Mouse (Mus musculus) stomach, embryonic 16.5 days (tissue): ENCODE measurements around the gene Syt2. TPM values are rescaled to one million over a fixed set of nuclear protein-coding genes. Genes with fewer than 3 reads are reported as not detected.

Experiments used
- ATAC-seq: fragments of 200-750 bp; cut with Nextera tagmentation; 2 replicates; pipeline ENCODE4 v1.8.0; 2017; ENCODE audit warnings: moderate number of reproducible peaks, moderate TSS enrichment; ENCODE audit not compliant: insufficient read depth, low FRiP score
- H3K27ac ChIP-seq: fragments of 300-500 bp; sonication (generic); 2 replicates; pipeline ENCODE4 v1.5.1; 2014; ENCODE audit warnings: low read length
- H3K27me3 ChIP-seq: fragments of 300-500 bp; sonication (generic); 2 replicates; pipeline ENCODE4 v1.6.1; 2014; ENCODE audit warnings: low read length, control low read depth, mixed read lengths; ENCODE audit not compliant: control insufficient read depth, insufficient read depth
- H3K36me3 ChIP-seq: fragments of 300-500 bp; sonication (generic); 2 replicates; pipeline ENCODE4 v1.6.1; 2014; ENCODE audit warnings: low read length; ENCODE audit not compliant: control insufficient read depth, insufficient read depth
- H3K4me1 ChIP-seq: fragments of 300-500 bp; sonication (generic); 2 replicates; pipeline ENCODE4 v1.6.1; 2014; ENCODE audit warnings: low read length, control low read depth, mixed read lengths; ENCODE audit not compliant: control insufficient read depth, insufficient read depth
- H3K4me2 ChIP-seq: fragments of 300-500 bp; sonication (generic); 2 replicates; pipeline ENCODE4 v1.6.1; 2014; ENCODE audit warnings: low read depth, low read length, mixed read lengths
- H3K4me3 ChIP-seq: fragments of 300-500 bp; sonication (generic); replicated peaks from 2 replicates; pipeline ENCODE4 v1.5.1; 2014; ENCODE audit warnings: mild to moderate bottlenecking, low read length
- H3K9ac ChIP-seq: fragments of 300-500 bp; sonication (generic); 2 replicates; pipeline ENCODE4 v1.6.1; 2014; ENCODE audit warnings: low read length
- H3K9me3 ChIP-seq: fragments of 300-500 bp; sonication (generic); replicated peaks from 2 replicates; pipeline ENCODE4 v1.6.1; 2016; ENCODE audit warnings: low read length, control low read depth; ENCODE audit not compliant: control insufficient read depth
- whole genome bisulfite sequencing: fragments of 180-500 bp; shearing (Covaris S2); extraction: QIAGEN DNeasy Blood & Tissue Kit; methylation state at CpG from one replicate; pipeline ENCODE4 v1.1.7; 2014; 5-methylcytosine and 5-hydroxymethylcytosine counted together
- polyA plus RNA-seq: library from polyadenylated mRNA; unstranded; fragments of >200 nt; fragmentation: Nextera tagmentation; extraction: Ambion mirVana; gene quantifications from 2 replicates; pipeline ENCODE4 v1.2.1, GENCODE M21; 2015

Syt2 gene
- polyA plus RNA-seq, 1 experiment from 2014 or later = 2.6 TPM

DNA sequence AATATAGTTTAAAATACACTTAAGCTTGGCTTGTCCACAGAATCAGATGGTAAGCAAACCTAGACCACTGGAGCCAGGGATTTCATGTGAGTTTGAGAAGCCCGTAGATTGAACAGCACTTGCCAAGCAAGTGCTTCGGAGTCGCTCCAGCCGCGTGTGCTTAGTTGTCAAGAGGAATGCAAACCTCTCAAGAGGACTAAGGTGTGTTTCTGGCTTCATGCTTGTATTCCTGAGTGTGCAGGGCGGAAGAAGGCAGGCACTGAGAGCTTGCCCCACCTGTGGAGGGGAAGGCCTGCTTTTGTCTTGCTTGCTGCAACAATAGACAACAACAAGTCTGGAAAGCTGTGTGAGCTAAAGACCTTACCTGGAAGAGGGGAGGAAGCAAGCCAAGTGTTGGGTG is 2.8 kb upstream of the Syt2 start:
- H3K27ac ChIP-seq = no peak overlapping the region
- H3K27me3 ChIP-seq = peaks cover 33% of the 10 kb centered on the region
- peaks cover 7% of the 10 kb centered on the region; the same call in 1 of the 2 replicates for H3K4me1 ChIP-seq
- H3K9me3 ChIP-seq = no peaks in the 10 kb centered on the region
- 52% methylated on average over 6 of the region's 6 CpGs for WGBS
- H3K36me3 ChIP-seq = no peaks in the 10 kb centered on the region
- ATAC-seq = no peak
- no peak overlapping the region for H3K4me2 ChIP-seq
- no peak overlapping the region for H3K4me3 ChIP-seq
- H3K9ac ChIP-seq = no peak overlapping the region

DNA sequence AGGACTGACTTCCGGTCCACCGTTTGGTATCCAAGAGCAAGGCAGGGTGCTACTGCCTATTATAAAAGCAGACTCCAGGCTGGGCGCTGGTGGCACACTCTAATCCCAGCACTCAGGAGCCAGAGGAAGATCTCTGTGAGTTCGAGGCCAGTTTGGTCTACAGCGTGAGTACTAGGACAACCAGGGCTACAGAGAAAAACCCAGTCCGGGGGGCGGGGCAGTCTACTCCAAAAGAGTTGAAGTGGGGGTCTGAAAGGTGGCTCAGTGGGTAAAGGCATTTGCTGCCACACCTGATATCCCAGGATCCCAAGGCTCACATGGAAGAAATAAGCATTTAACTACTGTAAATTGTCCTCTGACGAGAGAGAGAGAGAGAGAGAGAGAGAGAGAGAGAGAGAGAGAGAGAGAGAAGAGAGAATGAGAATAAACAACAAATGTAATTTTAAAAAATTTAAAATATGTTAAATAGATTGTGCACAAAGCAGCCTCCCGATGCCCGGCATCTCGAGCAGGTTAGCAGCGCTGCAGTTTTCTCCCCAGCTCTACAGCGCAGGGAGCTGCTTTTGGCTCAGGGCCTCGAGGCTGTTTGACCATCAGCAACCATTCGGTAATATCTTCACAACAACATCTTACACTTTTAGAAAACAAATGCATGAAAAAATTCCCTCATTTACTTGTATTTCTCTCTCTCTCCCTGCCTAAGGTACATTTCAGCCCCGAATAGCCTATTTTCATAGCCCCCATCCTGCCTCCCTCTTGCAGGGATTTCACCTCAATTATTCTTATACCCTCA is 873 bp upstream of the Syt2 start:
- peaks cover 33% of the 10 kb centered on the region for H3K27me3 ChIP-seq
- no peak for ATAC-seq
- no peaks in the 10 kb centered on the region for H3K36me3 ChIP-seq
- H3K4me1 ChIP-seq = peaks cover 7% of the 10 kb centered on the region; the same call in 1 of the 2 replicates
- 17% methylated on average over 16 of the region's 16 CpGs for WGBS
- no peak overlapping the region for H3K9ac ChIP-seq
- H3K4me3 ChIP-seq = peak overlapping the region; percentile 57; the same call in 1 of the 2 replicates
- H3K4me2 ChIP-seq = peak overlapping the region; percentile 71
- H3K27ac ChIP-seq = no peak overlapping the region
- no peaks in the 10 kb centered on the region for H3K9me3 ChIP-seq

DNA sequence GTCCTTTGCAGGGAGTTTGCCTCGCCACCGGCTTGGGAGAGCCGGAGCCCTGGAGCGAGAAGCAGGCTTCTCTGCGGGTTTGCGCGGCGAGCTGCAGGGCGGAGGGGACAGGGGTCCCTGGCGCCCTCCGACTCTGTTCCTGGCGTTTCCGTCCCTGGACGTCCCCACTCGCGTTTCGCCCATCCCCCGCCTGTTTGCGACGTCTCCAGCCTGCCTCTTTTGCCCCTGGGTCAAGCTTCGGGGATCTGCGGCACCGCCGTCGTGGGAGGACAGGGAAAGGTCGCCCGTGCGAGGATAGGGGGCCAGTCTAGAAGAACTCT is 446 bp downstream of the Syt2 start:
- no peaks in the 10 kb centered on the region for H3K9me3 ChIP-seq
- WGBS = 1% methylated on average over 28 of the region's 28 CpGs
- ATAC-seq = 0 out of 2 replicates have a peak, but pooled peaks have one; percentile 4
- peaks cover 16% of the 10 kb centered on the region for H3K4me1 ChIP-seq
- peaks cover 33% of the 10 kb centered on the region for H3K27me3 ChIP-seq
- H3K36me3 ChIP-seq = no peaks in the 10 kb centered on the region
- peak overlapping the region; percentile 71 for H3K4me2 ChIP-seq
- no peak overlapping the region for H3K27ac ChIP-seq
- H3K9ac ChIP-seq = peak overlapping the region; percentile 70
- H3K4me3 ChIP-seq = peak overlapping the region; percentile 57

DNA sequence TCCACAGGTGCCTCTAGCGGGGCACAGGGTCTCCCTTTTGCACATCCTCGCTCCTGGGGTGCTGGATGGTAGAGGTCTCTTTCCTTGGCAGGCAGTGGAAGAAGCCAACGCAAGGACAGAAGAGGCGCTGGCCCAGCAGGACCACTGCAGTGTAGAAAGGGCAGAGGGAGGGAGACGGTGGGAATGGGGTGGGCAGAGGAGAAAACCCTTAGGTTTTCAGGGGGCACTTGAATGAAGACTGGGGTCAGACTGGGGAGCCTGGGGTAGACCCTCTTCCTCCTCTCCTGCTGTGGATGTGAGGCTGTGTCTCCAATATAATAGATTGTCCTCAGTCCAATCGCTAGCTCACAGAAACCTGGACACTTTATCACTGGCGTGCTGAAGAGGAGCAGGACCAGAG is 1.1 kb downstream of the Syt2 start:
- no peaks in the 10 kb centered on the region for H3K9me3 ChIP-seq
- no peak overlapping the region for H3K9ac ChIP-seq
- H3K27me3 ChIP-seq = peaks cover 33% of the 10 kb centered on the region
- no peak overlapping the region for H3K27ac ChIP-seq
- H3K4me3 ChIP-seq = peak overlapping the region; percentile 57
- peaks cover 19% of the 10 kb centered on the region for H3K4me1 ChIP-seq
- H3K36me3 ChIP-seq = no peaks in the 10 kb centered on the region
- H3K4me2 ChIP-seq = peak overlapping the region; percentile 71; the same call in 1 of the 2 replicates
- WGBS = 31% methylated on average over 7 of the region's 7 CpGs
- ATAC-seq = no peak

DNA sequence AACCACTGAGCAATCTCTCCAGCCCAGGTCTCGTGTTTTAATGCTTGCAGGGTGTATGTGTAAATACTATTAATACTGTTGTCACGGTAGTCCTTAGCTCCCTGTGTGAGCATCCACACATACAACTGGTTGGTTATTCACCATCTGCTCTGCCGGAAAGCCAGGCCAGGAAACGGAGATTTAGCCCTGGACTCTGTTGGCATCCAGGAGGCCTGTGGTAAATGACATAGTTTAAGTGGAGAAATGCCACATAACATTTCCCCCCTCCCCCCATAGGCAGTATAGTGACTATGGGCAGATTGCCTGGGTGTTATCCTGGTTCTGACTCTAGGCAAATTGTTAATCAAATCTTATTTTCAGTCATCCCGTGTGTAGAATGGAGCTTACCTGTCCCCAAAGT is 4.3 kb downstream of the Syt2 start:
- Histone ChIP-seq H3K27me3 (peaks cover 25% of the 10 kb centered on the region), H3K36me3 (no peaks in the 10 kb centered on the region), H3K9ac (no peak overlapping the region), H3K4me3 (no peak overlapping the region), H3K9me3 (no peaks in the 10 kb centered on the region), H3K4me1 (peaks cover 18% of the 10 kb centered on the region), H3K4me2 (no peak overlapping the region), H3K27ac (no peak overlapping the region)
- no peak for ATAC-seq
- WGBS = 80% methylated on average over 5 of the region's 5 CpGs

DNA sequence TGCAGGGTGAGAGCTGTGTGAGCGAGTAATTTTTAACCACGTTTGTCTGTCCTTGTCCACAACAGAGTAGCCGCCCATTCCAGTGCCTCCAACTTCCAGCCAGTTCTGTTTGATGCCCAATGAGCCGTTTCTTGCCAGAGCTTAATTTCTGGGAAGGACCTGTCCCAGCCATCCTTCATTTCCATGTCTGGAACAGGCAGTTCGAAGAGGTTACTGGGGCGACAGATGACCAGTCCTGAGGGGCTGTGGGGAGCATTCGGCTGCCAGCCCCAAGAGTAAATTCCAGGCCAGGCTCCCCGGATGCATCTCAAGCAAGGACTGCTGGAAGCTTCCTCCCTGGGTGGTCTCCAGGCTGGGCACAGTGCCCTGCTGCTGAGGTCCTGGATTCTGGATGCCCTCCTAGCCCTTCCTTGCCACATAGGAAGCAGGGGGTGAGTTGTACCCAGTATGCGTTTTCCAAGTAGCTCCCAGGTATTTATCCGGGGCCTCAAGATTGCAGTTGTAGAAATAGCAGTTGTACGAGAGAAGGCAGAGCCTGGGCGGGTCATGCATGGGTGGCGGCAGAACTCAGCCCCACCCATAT is 4.9 kb downstream of the Syt2 start:
- no peaks in the 10 kb centered on the region for H3K9me3 ChIP-seq
- 41% methylated on average over 13 of the region's 13 CpGs for WGBS
- no peak overlapping the region for H3K4me3 ChIP-seq
- no peaks in the 10 kb centered on the region for H3K36me3 ChIP-seq
- peaks cover 19% of the 10 kb centered on the region for H3K27me3 ChIP-seq
- 0 out of 2 replicates have a peak overlapping the region, but pooled peaks have one; percentile 0 for H3K4me2 ChIP-seq
- H3K9ac ChIP-seq = no peak overlapping the region
- peaks cover 12% of the 10 kb centered on the region for H3K4me1 ChIP-seq
- H3K27ac ChIP-seq = no peak overlapping the region
- peak; percentile 74; the same call in 1 of the 2 replicates for ATAC-seq

DNA sequence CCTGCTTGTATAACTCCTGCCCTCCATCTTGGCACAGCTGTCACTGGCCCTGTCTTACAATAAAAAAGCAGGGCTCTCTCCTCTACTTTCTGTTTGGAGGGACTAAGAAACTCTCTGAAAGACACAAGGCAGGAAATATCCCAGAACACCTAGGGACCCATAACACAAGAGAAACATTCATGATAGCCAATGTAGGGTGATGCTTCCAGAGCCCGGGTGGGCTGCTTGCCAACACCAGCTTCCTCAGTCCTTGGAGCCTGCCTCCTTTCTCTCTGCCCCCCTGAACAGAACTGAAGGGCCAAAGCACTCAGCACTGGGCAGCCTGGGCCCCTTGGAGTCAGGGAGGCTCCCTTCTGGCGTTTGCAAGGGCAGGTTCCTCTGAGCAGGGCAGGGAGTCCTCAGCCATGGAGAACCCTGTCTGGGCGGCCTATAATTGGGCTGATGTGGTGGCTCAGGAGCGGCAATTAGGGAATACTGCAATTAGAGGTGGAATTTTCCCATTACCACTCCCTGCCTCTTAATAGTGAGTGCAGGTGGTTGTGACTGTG is 5.4 kb downstream of the Syt2 start:
- Histone ChIP-seq H3K4me2 (0 out of 2 replicates have a peak overlapping the region, but pooled peaks have one; percentile 0), H3K4me1 (peaks cover 12% of the 10 kb centered on the region; the same call in 1 of the 2 replicates), H3K9ac (no peak overlapping the region), H3K27me3 (peaks cover 15% of the 10 kb centered on the region), H3K4me3 (no peak overlapping the region), H3K27ac (no peak overlapping the region), H3K9me3 (no peaks in the 10 kb centered on the region), H3K36me3 (no peaks in the 10 kb centered on the region)
- WGBS = 39% methylated on average over 4 of the region's 4 CpGs
- ATAC-seq = no peak

DNA sequence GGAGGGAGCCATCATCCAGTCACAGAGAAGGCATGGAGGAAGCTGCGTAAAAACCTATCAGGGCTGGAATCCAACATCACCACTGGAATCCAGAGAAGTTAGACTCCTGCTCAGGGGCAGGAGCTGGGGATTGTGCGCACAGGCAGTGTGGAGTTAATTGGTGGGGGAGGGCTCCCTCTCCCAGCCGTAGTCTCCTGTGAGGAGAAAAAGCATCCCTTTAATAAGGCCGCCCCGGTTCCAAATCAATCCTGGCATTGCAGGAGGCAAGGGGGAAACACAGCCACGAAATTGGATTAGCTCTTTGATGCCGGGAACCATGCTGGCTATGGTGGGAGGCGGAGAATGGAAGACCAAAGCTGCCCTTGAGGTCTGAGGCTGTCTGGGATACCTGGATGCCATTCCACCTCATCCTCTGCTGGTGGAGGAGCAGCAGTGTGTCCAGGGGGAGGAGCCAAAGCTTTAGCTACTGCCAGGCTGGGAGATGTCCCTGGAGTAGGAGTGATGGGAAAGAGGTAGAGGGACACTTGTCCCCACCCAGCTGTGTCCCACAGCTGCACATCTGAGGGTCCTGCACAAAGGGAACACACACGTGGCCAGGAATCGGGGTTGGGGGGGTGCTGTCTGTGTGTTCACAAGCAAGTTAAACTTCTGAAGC is 7.3 kb downstream of the Syt2 start:
- Histone ChIP-seq H3K9ac (no peak overlapping the region), H3K27ac (no peak overlapping the region), H3K36me3 (no peaks in the 10 kb centered on the region), H3K4me2 (no peak overlapping the region), H3K4me1 (peaks cover 12% of the 10 kb centered on the region; the same call in 1 of the 2 replicates), H3K4me3 (no peak overlapping the region), H3K27me3 (peaks cover under 1% of the 10 kb centered on the region; the same call in 1 of the 2 replicates), H3K9me3 (no peaks in the 10 kb centered on the region)
- 35% methylated on average over 10 of the region's 10 CpGs for WGBS
- ATAC-seq = no peak
